Mouse (Mus musculus): ENCODE results near the gene Slc25a53.
A peak's percentile ranks its signal among the peaks of the same experiment; 100 is the strongest.
"Not testable (repeated sequence)": the region's sequence is repeated elsewhere in the genome, so short reads cannot be mapped to it uniquely, and the experiment has no call there.

The Slc25a53 gene

GRCm38 (mm10) chrX:137038000-137038483, at the start of gene Slc25a53:
TSS of gene Slc25a53 (minus strand) at chrX:137038302.
- DNase-seq = peak; percentile 90

GRCm38 (mm10) chrX:137063202-137063601, 25.1 kb upstream of the Slc25a53 start:
- no peak for DNase-seq

- DNase-seq = peak; percentile 86
These were observed 11.5 kb upstream of the Slc25a53 start, which contains the start of gene Fam199x for GRCm38 (mm10) chrX:137049425-137050225. TSS of gene Fam199x (plus strand) at chrX:137049594.

GRCm38 (mm10) chrX:137049060-137049424, 10.9 kb upstream of the Slc25a53 start:
- DNase-seq = no peak

GRCm38 (mm10) chrX:137038502-137038901, 400 bp upstream of the Slc25a53 start:
- no peak for DNase-seq

GRCm38 (mm10) chrX:137037470-137037999, 567 bp downstream of the Slc25a53 start:
- no peak for DNase-seq

GRCm38 (mm10) chrX:137034322-137034721, 3.8 kb downstream of the Slc25a53 start:
- DNase-seq = no peak

- DNase-seq = no peak
These were observed 6.4 kb downstream of the Slc25a53 start for GRCm38 (mm10) chrX:137031726-137032125.

- DNase-seq = peak; percentile 6
These were observed 7.2 kb downstream of the Slc25a53 start for GRCm38 (mm10) chrX:137030916-137031315.

- DNase-seq = peak; percentile 61
These were observed 18.8 kb downstream of the Slc25a53 start for GRCm38 (mm10) chrX:137019310-137019709.

- no peak for DNase-seq
These were observed 20.4 kb downstream of the Slc25a53 start for GRCm38 (mm10) chrX:137017668-137018067.

GRCm38 (mm10) chrX:137015099-137015709, 22.9 kb downstream of the Slc25a53 start:
- peak; percentile 59 for DNase-seq

- no peak for DNase-seq
These were observed 41.8 kb downstream of the Slc25a53 start for GRCm38 (mm10) chrX:136996256-136996655.

GRCm38 (mm10) chrX:136993641-136994040, 44.5 kb downstream of the Slc25a53 start:
- DNase-seq = no peak

GRCm38 (mm10) chrX:136992978-136993547, 45.0 kb downstream of the Slc25a53 start, which contains the start of gene Zcchc18:
TSS of gene Zcchc18 (plus strand) at chrX:136993155.
- peak; percentile 58 for DNase-seq

GRCm38 (mm10) chrX:136992191-136992965, 45.7 kb downstream of the Slc25a53 start:
- no peak for DNase-seq

- no peak for DNase-seq
These were observed 46.8 kb downstream of the Slc25a53 start for GRCm38 (mm10) chrX:136991274-136991673.

- DNase-seq = no peak
These were observed 52.1 kb downstream of the Slc25a53 start for GRCm38 (mm10) chrX:136986039-136986438.

- no peak for DNase-seq
These were observed 59.5 kb downstream of the Slc25a53 start for GRCm38 (mm10) chrX:136978616-136979015.

GRCm38 (mm10) chrX:136976424-136977084, 61.5 kb downstream of the Slc25a53 start, which contains the start of the genes Tmsb15l and Tmsb15b1:
TSS of gene Tmsb15l (minus strand) at chrX:136976869.
TSS of gene Tmsb15b1 (minus strand) at chrX:136976874.
- peak; percentile 86 for DNase-seq

GRCm38 (mm10) chrX:136975397-136975796, 62.7 kb downstream of the Slc25a53 start, which contains the start of gene Tmsb15b2:
TSS of gene Tmsb15b2 (minus strand) at chrX:136975497.
- not testable (repeated sequence) for DNase-seq

- DNase-seq = peak; percentile 4
These were observed 78.4 kb downstream of the Slc25a53 start for GRCm38 (mm10) chrX:136959688-136960087.

Data from kidney, postnatal 14 days (tissue).